Mouse (Mus musculus) CH12.LX (cell line): ENCODE results near the gene Krtdap. TPM values are rescaled to one million over a fixed set of nuclear protein-coding genes. Genes with fewer than 3 reads are reported as not detected.
A peak's percentile ranks its signal among the peaks of the same experiment; 100 is the strongest.

Experiments used
- DNase-seq: peaks from one replicate; pipeline ENCODE4 v3.0.0-alpha.2; 2013; ENCODE audit errors: extremely low read depth
- H3K27ac ChIP-seq: 2 replicates; pipeline ENCODE4 v1.5.1; 2012; ENCODE audit warnings: low read depth, mild to moderate bottlenecking, control low read depth, moderate library complexity; ENCODE audit not compliant: insufficient read depth
- H3K27me3 ChIP-seq: replicated peaks from 2 replicates; pipeline ENCODE3; 2012; ENCODE audit warnings: inconsistent platforms
- H3K36me3 ChIP-seq, 2 experiments: replicated peaks in 1 of 2; 2 replicates each; pipeline versions ENCODE3 to v1.6.1; 2012; ENCODE audit warnings: inconsistent platforms in 1 of 2, low read length in 1 of 2, mild to moderate bottlenecking in 1 of 2, mixed read lengths in 1 of 2, moderate library complexity in 1 of 2; ENCODE audit not compliant: control insufficient read depth in 1 of 2, insufficient read depth in 1 of 2
- H3K4me1 ChIP-seq, 2 experiments: 2 replicates each; pipeline ENCODE4 v1.6.1; 2012; ENCODE audit warnings: inconsistent platforms in 1 of 2, moderate library complexity in 1 of 2; ENCODE audit not compliant: insufficient read depth in 2 of 2, control insufficient read depth in 1 of 2
- H3K4me2 ChIP-seq: 2 replicates; pipeline ENCODE4 v1.6.1; 2012; ENCODE audit warnings: low read depth, mild to moderate bottlenecking, control low read depth; ENCODE audit not compliant: poor library complexity, insufficient read depth, severe bottlenecking
- H3K4me3 ChIP-seq, 3 experiments: fragments of 150-350 bp in 1 of 3; sonication (generic) in 1 of 3; replicated peaks in 1 of 3; 2 replicates each; pipeline versions ENCODE3 to v1.5.1; 2011 to 2012; ENCODE audit warnings: low read depth in 2 of 3, low read length in 2 of 3, mild to moderate bottlenecking in 2 of 3, moderate library complexity in 2 of 3, control low read depth in 1 of 3, improper control_type of control experiment in 1 of 3, inconsistent platforms in 1 of 3, mixed read lengths in 1 of 3; ENCODE audit not compliant: poor library complexity in 1 of 3
- H3K79me2 ChIP-seq: replicated peaks from 2 replicates; pipeline ENCODE4 v1.6.1; 2012; ENCODE audit warnings: mild to moderate bottlenecking, moderate library complexity; ENCODE audit not compliant: control insufficient read depth, poor library complexity, insufficient read depth, severe bottlenecking; ENCODE audit errors: extremely low read depth
- H3K9ac ChIP-seq: 2 replicates; pipeline ENCODE4 v1.6.1; 2012; ENCODE audit warnings: low read depth, mild to moderate bottlenecking, control low read depth, moderate library complexity; ENCODE audit not compliant: insufficient read depth
- H3K9me3 ChIP-seq: replicated peaks from 2 replicates; pipeline ENCODE3; 2012; ENCODE audit warnings: low read length, inconsistent platforms, mixed read lengths
- BHLHE40 ChIP-seq: IDR thresholded peaks from 2 replicates; pipeline ENCODE4 v1.6.1; 2011; ENCODE audit warnings: mild to moderate bottlenecking, low read depth, low read length, improper control_type of control experiment
- CHD2 ChIP-seq: IDR thresholded peaks from 2 replicates; pipeline ENCODE4 v1.6.1; 2011; ENCODE audit warnings: low read length, improper control_type of control experiment
- CTCF ChIP-seq, 2 experiments: IDR thresholded peaks in 1 of 2; conservative IDR thresholded peaks in 1 of 2; 2 replicates each; pipeline ENCODE4 v1.5.1; 2011 to 2012; ENCODE audit warnings: low read depth in 2 of 2, low read length in 2 of 2, improper control_type of control experiment in 1 of 2, inconsistent platforms in 1 of 2, mild to moderate bottlenecking in 1 of 2, moderate library complexity in 1 of 2
- E2F4 ChIP-seq: IDR thresholded peaks from 2 replicates; pipeline ENCODE4 v1.6.1; 2011; ENCODE audit warnings: low read depth, low read length, improper control_type of control experiment; ENCODE audit not compliant: insufficient replicate concordance
- ELF1 ChIP-seq: IDR thresholded peaks from 2 replicates; pipeline ENCODE4 v1.6.1; 2014; ENCODE audit warnings: low read depth, mild to moderate bottlenecking, inconsistent platforms, low read length, improper control_type of control experiment
- EP300 ChIP-seq: IDR thresholded peaks from 2 replicates; pipeline ENCODE4 v1.6.1; 2011; ENCODE audit warnings: low read length, improper control_type of control experiment
- GABPA ChIP-seq: IDR thresholded peaks from 2 replicates; pipeline ENCODE4 v1.6.1; 2012; ENCODE audit warnings: low read depth, low read length, improper control_type of control experiment, inconsistent platforms; ENCODE audit not compliant: insufficient replicate concordance
- HCFC1 ChIP-seq: IDR thresholded peaks from 2 replicates; pipeline ENCODE4 v1.6.1; 2012; ENCODE audit warnings: low read depth, mild to moderate bottlenecking, inconsistent platforms, low read length, improper control_type of control experiment
- IRF4 ChIP-seq: IDR thresholded peaks from 2 replicates; pipeline ENCODE4 v1.6.1; 2014; ENCODE audit warnings: low read depth, mild to moderate bottlenecking, inconsistent platforms, low read length, improper control_type of control experiment
- JUN ChIP-seq: IDR thresholded peaks from 2 replicates; pipeline ENCODE4 v1.6.1; 2011; ENCODE audit warnings: low read depth, mild to moderate bottlenecking, low read length, improper control_type of control experiment, moderate library complexity; ENCODE audit not compliant: insufficient read depth
- JUND ChIP-seq: conservative IDR thresholded peaks from 2 replicates; pipeline ENCODE4 v1.6.1; 2011; ENCODE audit warnings: low read depth, low read length, improper control_type of control experiment
- KAT2A ChIP-seq: IDR thresholded peaks from 2 replicates; pipeline ENCODE4 v1.6.1; 2012; ENCODE audit warnings: low read length, improper control_type of control experiment, inconsistent platforms; ENCODE audit not compliant: insufficient replicate concordance
- MAFK ChIP-seq: IDR thresholded peaks from 2 replicates; pipeline ENCODE4 v1.6.1; 2011; ENCODE audit warnings: low read length, improper control_type of control experiment; ENCODE audit not compliant: insufficient replicate concordance
- MAX ChIP-seq: IDR thresholded peaks from 2 replicates; pipeline ENCODE4 v1.6.1; 2011; ENCODE audit warnings: low read length, improper control_type of control experiment
- MEF2A ChIP-seq: IDR thresholded peaks from 2 replicates; pipeline ENCODE4 v1.6.1; 2014; ENCODE audit warnings: low read depth, mild to moderate bottlenecking, inconsistent platforms, low read length, improper control_type of control experiment, borderline replicate concordance
- MXI1 ChIP-seq: IDR thresholded peaks from 2 replicates; pipeline ENCODE4 v1.6.1; 2011; ENCODE audit warnings: mild to moderate bottlenecking, low read depth, low read length, improper control_type of control experiment
- MYC ChIP-seq: IDR thresholded peaks from 2 replicates; pipeline ENCODE4 v1.6.1; 2011; ENCODE audit warnings: low read depth, mild to moderate bottlenecking, improper control_type of control experiment, low read length
- NRF1 ChIP-seq: IDR thresholded peaks from 2 replicates; pipeline ENCODE4 v1.6.1; 2014; ENCODE audit warnings: low read depth, mild to moderate bottlenecking, inconsistent platforms, low read length, improper control_type of control experiment, moderate library complexity
- POLR2A ChIP-seq: IDR thresholded peaks from 2 replicates; pipeline ENCODE4 v1.6.1; 2011; ENCODE audit warnings: low read depth, mild to moderate bottlenecking, improper control_type of control experiment, low read length
- POLR2AphosphoS2 ChIP-seq: IDR thresholded peaks from 2 replicates; pipeline ENCODE4 v1.6.1; 2011; ENCODE audit warnings: low read depth, low read length, improper control_type of control experiment
- RAD21 ChIP-seq: IDR thresholded peaks from 2 replicates; pipeline ENCODE4 v1.6.1; 2011; ENCODE audit warnings: low read depth, mild to moderate bottlenecking, low read length, improper control_type of control experiment, moderate library complexity
- RCOR1 ChIP-seq: conservative IDR thresholded peaks from 2 replicates; pipeline ENCODE4 v1.6.1; 2012; ENCODE audit warnings: low read depth, mild to moderate bottlenecking, inconsistent platforms, low read length, improper control_type of control experiment
- SIN3A ChIP-seq: IDR thresholded peaks from 2 replicates; pipeline ENCODE4 v1.6.1; 2012; ENCODE audit warnings: low read length, improper control_type of control experiment, inconsistent platforms
- SMC3 ChIP-seq: IDR thresholded peaks from 2 replicates; pipeline ENCODE4 v1.6.1; 2011; ENCODE audit warnings: low read depth, low read length, improper control_type of control experiment
- TBP ChIP-seq: conservative IDR thresholded peaks from 2 replicates; pipeline ENCODE4 v1.6.1; 2011; ENCODE audit warnings: low read depth, low read length, improper control_type of control experiment
- TCF12 ChIP-seq: IDR thresholded peaks from 2 replicates; pipeline ENCODE4 v1.6.1; 2014; ENCODE audit warnings: low read depth, mild to moderate bottlenecking, inconsistent platforms, low read length, improper control_type of control experiment
- UBTF ChIP-seq: IDR thresholded peaks from 2 replicates; pipeline ENCODE4 v1.6.1; 2012; ENCODE audit warnings: low read depth, mild to moderate bottlenecking, inconsistent platforms, low read length, improper control_type of control experiment, moderate library complexity
- USF1 ChIP-seq: IDR thresholded peaks from 2 replicates; pipeline ENCODE4 v1.6.1; 2014; ENCODE audit warnings: low read depth, mild to moderate bottlenecking, inconsistent platforms, low read length, improper control_type of control experiment
- USF2 ChIP-seq: conservative IDR thresholded peaks from 2 replicates; pipeline ENCODE4 v1.6.1; 2011; ENCODE audit warnings: low read depth, low read length, improper control_type of control experiment
- ZC3H11A ChIP-seq: IDR thresholded peaks from 2 replicates; pipeline ENCODE4 v1.6.1; 2012; ENCODE audit warnings: low read depth, mild to moderate bottlenecking, inconsistent platforms, low read length, improper control_type of control experiment
- ZMIZ1 ChIP-seq: IDR thresholded peaks from 2 replicates; pipeline ENCODE4 v1.6.1; 2012; ENCODE audit warnings: low read depth, mild to moderate bottlenecking, inconsistent platforms, low read length, improper control_type of control experiment
- ZNF384 ChIP-seq: IDR thresholded peaks from 2 replicates; pipeline ENCODE4 v1.6.1; 2012; ENCODE audit warnings: low read depth, low read length, improper control_type of control experiment, inconsistent platforms
- dilution Hi-C: fragments of 300-500 bp; cut with MboI; formaldehyde crosslinking; loops from 2 replicates; pipeline ENCODE4 v1.14.3; 2020; ENCODE audit warnings: low sequenced_read_pairs; ENCODE audit not compliant: extremely low pct_unique_long_range_greater_than_20kb, extremely low pct_ligation_motif_present
- in situ Hi-C: fragments of 300-500 bp; cut with MboI; formaldehyde crosslinking; loops from 3 replicates; pipeline ENCODE4 v1.14.3; 2019; ENCODE audit warnings: low sequenced_read_pairs, low pct_ligation_motif_present, low pct_unique_long_range_greater_than_20kb, mixed read lengths
- polyA plus RNA-seq: library from polyadenylated mRNA; unstranded; fragments of >175 nt; gene quantifications from 2 replicates; pipeline ENCODE4 v1.2.1, GENCODE M21; 2012; ENCODE audit warnings: low read depth; ENCODE audit not compliant: insufficient read length
- total RNA-seq, 2 experiments: library from RNA; depleted of rRNA; stranded (reverse); fragments of 300-350 nt in 1 of 2; fragments of >200 nt in 1 of 2; gene quantifications; 2 replicates each; pipeline ENCODE4 v1.2.3; 2012 to 2014

Krtdap gene
- total and polyA plus RNA-seq, 3 experiments = not detected

DNA sequence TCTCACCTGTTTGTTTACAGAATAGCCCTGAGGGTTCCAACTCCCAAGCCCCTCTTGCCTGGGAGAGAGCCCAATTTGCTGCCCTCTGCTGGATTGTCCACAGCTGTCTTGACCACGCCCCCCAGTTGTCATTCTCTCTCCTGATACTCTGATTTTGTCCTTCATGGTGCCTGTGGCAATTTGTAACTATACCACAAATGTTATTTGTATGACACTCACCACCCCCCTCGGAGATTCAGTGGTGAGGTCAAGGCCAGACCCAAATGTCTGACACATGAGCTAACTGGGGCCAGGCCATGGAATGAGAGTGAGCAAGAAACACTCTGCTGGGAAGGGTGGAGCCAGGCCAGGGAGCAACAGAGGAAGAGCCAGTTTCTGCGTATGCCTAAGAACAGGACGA is 28.8 kb upstream of the Krtdap start:
- Histone ChIP-seq H3K79me2 (no peaks in the 10 kb centered on the region), H3K36me3 (peaks cover 0 to 10% of the 10 kb centered on the region in 2 experiments), H3K4me3 (no peak overlapping the region), H3K9me3 (peaks cover 8% of the 10 kb centered on the region), H3K27me3 (peaks cover under 1% of the 10 kb centered on the region), H3K9ac (no peak overlapping the region), H3K4me2 (no peak overlapping the region), H3K27ac (no peak overlapping the region), H3K4me1 (peaks cover 4 to 31% of the 10 kb centered on the region in 2 experiments; a peak in 3 of 4 replicates)
- dilution Hi-C loops = no loop called here
- in situ Hi-C loops = no loop called here
- peak; percentile 34 for DNase-seq
- no peak for TF ChIP-seq RCOR1
- TF ChIP-seq ZMIZ1 = no peak
- no peak for TF ChIP-seq POLR2A
- no peak for TF ChIP-seq JUND
- TF ChIP-seq KAT2A = no peak
- no peak for TF ChIP-seq USF1
- no peak for TF ChIP-seq JUN
- TF ChIP-seq GABPA = no peak
- no peak for TF ChIP-seq HCFC1
- no peak for TF ChIP-seq TCF12
- TF ChIP-seq MYC = no peak
- TF ChIP-seq E2F4 = no peak
- no peak for TF ChIP-seq TBP
- TF ChIP-seq USF2 = no peak
- TF ChIP-seq MAFK = no peak
- TF ChIP-seq ZNF384 = no peak
- TF ChIP-seq ZC3H11A = no peak
- TF ChIP-seq IRF4 = 0 out of 2 replicates have a peak, but pooled peaks have one; percentile 33
- no peak for TF ChIP-seq CHD2
- TF ChIP-seq SIN3A = no peak
- TF ChIP-seq SMC3 = peak; percentile 73
- no peak for TF ChIP-seq BHLHE40
- no peak for TF ChIP-seq EP300
- TF ChIP-seq MEF2A = no peak
- TF ChIP-seq MAX = no peak
- TF ChIP-seq CTCF (conservative IDR thresholded peaks at IDR 0.05 in 1 of 2, IDR thresholded peaks at IDR 0.05 in 1 of 2; ENCODE audit: low read depth in 2 of 2, low read length in 2 of 2) = peak in 1 of 2 experiments; percentile 72; a peak in 2 of 4 replicates
- peak; percentile 45 for TF ChIP-seq RAD21
- TF ChIP-seq ELF1 = no peak
- TF ChIP-seq POLR2AphosphoS2 = no peak
- TF ChIP-seq NRF1 = no peak
- TF ChIP-seq UBTF = no peak
- no peak for TF ChIP-seq MXI1
